Mouse (Mus musculus): ENCODE measurements around the gene Boll.
A peak's percentile ranks its signal among the peaks of the same experiment; 100 is the strongest.
"Not testable (repeated sequence)": the region's sequence is repeated elsewhere in the genome, so short reads cannot be mapped to it uniquely, and the experiment has no call there.

Gene Boll

GRCm38 (mm10) chr1:55363044-55363565 lies at the start of gene Boll:
Boll (minus strand) TSS chr1:55363469.
- peak; percentile 43 to 82 for DNase-seq (ENCODE audit: low spot score in 2 of 2)

- no peak for DNase-seq (ENCODE audit: low spot score in 2 of 2)
Measured at GRCm38 (mm10) chr1:55412569-55412968, 49.3 kb upstream of the Boll start.

GRCm38 (mm10) chr1:55411079-55411478 lies 47.8 kb upstream of the Boll start:
- DNase-seq (ENCODE audit: low spot score in 2 of 2): no peak

GRCm38 (mm10) chr1:55410670-55411069 lies 47.4 kb upstream of the Boll start:
- no peak for DNase-seq (ENCODE audit: low spot score in 2 of 2)

GRCm38 (mm10) chr1:55406531-55407375 lies 43.5 kb upstream of the Boll start:
- no peak for DNase-seq (ENCODE audit: low spot score in 2 of 2)

- DNase-seq (ENCODE audit: low spot score in 2 of 2): peak; percentile 34 to 71
Measured at GRCm38 (mm10) chr1:55406023-55406413, 42.7 kb upstream of the Boll start.

GRCm38 (mm10) chr1:55405272-55406022 lies 42.2 kb upstream of the Boll start, which contains the start of gene Plcl1:
Plcl1 (plus strand) TSS chr1:55405921.
- DNase-seq (ENCODE audit: low spot score in 2 of 2): peak; percentile 92 to 94

GRCm38 (mm10) chr1:55404439-55404838 lies 41.2 kb upstream of the Boll start:
- DNase-seq (ENCODE audit: low spot score in 2 of 2): peak in 1 of 2 experiments; percentile 67

GRCm38 (mm10) chr1:55399891-55400290 lies 36.6 kb upstream of the Boll start:
- no peak for DNase-seq (ENCODE audit: low spot score in 2 of 2)

GRCm38 (mm10) chr1:55383114-55383773 lies 20.0 kb upstream of the Boll start:
- peak; percentile 85 to 88 for DNase-seq (ENCODE audit: low spot score in 2 of 2)

GRCm38 (mm10) chr1:55380527-55380926 lies 17.3 kb upstream of the Boll start:
- DNase-seq (ENCODE audit: low spot score in 2 of 2): no peak

GRCm38 (mm10) chr1:55372626-55373025 lies 9.4 kb upstream of the Boll start:
- DNase-seq (ENCODE audit: low spot score in 2 of 2): no peak

- peak in 1 of 2 experiments; percentile 45 for DNase-seq (ENCODE audit: low spot score in 2 of 2)
Measured at GRCm38 (mm10) chr1:55363586-55363985, 317 bp upstream of the Boll start.

GRCm38 (mm10) chr1:55362634-55363033 lies 635 bp downstream of the Boll start:
- DNase-seq (ENCODE audit: low spot score in 2 of 2): no peak

- not testable (repeated sequence) for DNase-seq (ENCODE audit: low spot score in 2 of 2)
Measured at GRCm38 (mm10) chr1:55351914-55352313, 11.4 kb downstream of the Boll start.

- not testable (repeated sequence) for DNase-seq (ENCODE audit: low spot score in 2 of 2)
Measured at GRCm38 (mm10) chr1:55325496-55325895, 37.8 kb downstream of the Boll start.

- DNase-seq (ENCODE audit: low spot score in 2 of 2): no peak
Measured at GRCm38 (mm10) chr1:55301077-55301476, 62.2 kb downstream of the Boll start.

GRCm38 (mm10) chr1:55279081-55279480 lies 84.2 kb downstream of the Boll start:
- DNase-seq (ENCODE audit: low spot score in 2 of 2): no peak

GRCm38 (mm10) chr1:55265447-55265846 lies 97.8 kb downstream of the Boll start:
- DNase-seq (ENCODE audit: low spot score in 2 of 2): no peak

GRCm38 (mm10) chr1:55264385-55264784 lies 98.9 kb downstream of the Boll start:
- no peak for DNase-seq (ENCODE audit: low spot score in 2 of 2)

- DNase-seq (ENCODE audit: low spot score in 2 of 2): no peak
Measured at GRCm38 (mm10) chr1:55246374-55246773, 116.9 kb downstream of the Boll start.

GRCm38 (mm10) chr1:55239237-55239636 lies 124.0 kb downstream of the Boll start:
- DNase-seq (ENCODE audit: low spot score in 2 of 2): no peak
